Comparison of ENCODE assay signal across 11 mouse cellular contexts in genomic region chr11:96073295-96073993, GRCm38 (mm10). TPM values are rescaled to one million over a fixed set of nuclear protein-coding genes. Genes with fewer than 3 reads are reported as not detected.
DNase-seq lines count a peak whose midpoint lies in the region; ATAC-seq lines count a peak whose summit lies in the region.
"Had no signal": no experiment of that assay in that cellular context is flagged by ENCODE, and none has a peak within 500 bp of the region (broad histone marks: within the 10 kb centered on the region; RNA-seq: fewer than 3 reads in every experiment).

No protein-coding gene starts in this region.

- 76% methylated on average over 7 of the region's 9 CpGs for WGBS in heart, embryonic 11.5 days (ENCODE audit: insufficient replicate concordance)
- WGBS in intestine, embryonic 16.5 days = 81% methylated on average over 9 of the region's 9 CpGs
- WGBS in midbrain, embryonic 16.5 days = 88% methylated on average over 9 of the region's 9 CpGs

- H3K27me3 ChIP-seq in heart, embryonic 11.5 days (ENCODE audit: control insufficient read depth, insufficient read depth, low read length) = no peaks in the 10 kb centered on the region
- H3K27me3 ChIP-seq in intestine, embryonic 16.5 days (replicated peaks; ENCODE audit: control insufficient read depth, insufficient read depth, low read length) = no peaks in the 10 kb centered on the region
- H3K27me3 ChIP-seq in midbrain, embryonic 16.5 days (ENCODE audit: control insufficient read depth, insufficient read depth, low read depth, low read length) = no peaks in the 10 kb centered on the region
- H3K27me3 ChIP-seq: Patski had no signal

- peak overlapping the region; percentile 79 for H3K4me3 ChIP-seq in heart, embryonic 11.5 days (ENCODE audit: low read depth, low read length)
- peak overlapping the region; percentile 83 for H3K4me3 ChIP-seq in intestine, embryonic 16.5 days (ENCODE audit: low read length)
- H3K4me3 ChIP-seq in midbrain, embryonic 16.5 days (ENCODE audit: low read depth, low read length) = no peak overlapping the region

- H3K9me3 ChIP-seq in heart, embryonic 11.5 days (replicated peaks; ENCODE audit: control insufficient read depth, low read length) = no peaks in the 10 kb centered on the region
- H3K9me3 ChIP-seq in intestine, embryonic 16.5 days (ENCODE audit: control insufficient read depth, low read length) = no peaks in the 10 kb centered on the region
- no peaks in the 10 kb centered on the region for H3K9me3 ChIP-seq in midbrain, embryonic 16.5 days (replicated peaks; ENCODE audit: control insufficient read depth, low read length, poor library complexity, severe bottlenecking)

- intact Hi-C loops in heart, postnatal 25 days (cut with DNase I) = no loop called here

- no peak for DNase-seq in heart, postnatal 25 days (ENCODE audit: low spot score)
- DNase-seq in cerebellum, postnatal 36 days = peak; percentile 29 to 34
- no peak for DNase-seq in adrenal gland, postnatal 25 days
- no peak for DNase-seq in embryo, embryonic 10.5 days (ENCODE audit: low spot score)
- DNase-seq: thymus, postnatal 4 days had no signal

- H3K4me2 ChIP-seq in heart, embryonic 11.5 days = peak overlapping the region; percentile 90
- H3K4me2 ChIP-seq in intestine, embryonic 16.5 days (ENCODE audit: low read depth, low read length) = peak overlapping the region; percentile 59
- H3K4me2 ChIP-seq in midbrain, embryonic 16.5 days (ENCODE audit: low read length) = peak overlapping the region; percentile 87; the same call in 1 of the 2 replicates

- peaks cover 12% of the 10 kb centered on the region for H3K4me1 ChIP-seq in heart, embryonic 11.5 days (ENCODE audit: control insufficient read depth, insufficient read depth, low read length)
- H3K4me1 ChIP-seq in intestine, embryonic 16.5 days (ENCODE audit: control insufficient read depth, insufficient read depth, low read length) = peaks cover 6% of the 10 kb centered on the region; the same call in 1 of the 2 replicates
- peaks cover 13% of the 10 kb centered on the region for H3K4me1 ChIP-seq in midbrain, embryonic 16.5 days (ENCODE audit: control insufficient read depth, insufficient read depth, low read length)

- H3K36me3 ChIP-seq in heart, embryonic 11.5 days (ENCODE audit: control insufficient read depth, insufficient read depth, low read length) = 0 out of 2 replicates have a peak, but pooled peaks cover 8% of the 10 kb centered on the region
- peaks cover 7% of the 10 kb centered on the region; the same call in 1 of the 2 replicates for H3K36me3 ChIP-seq in intestine, embryonic 16.5 days (ENCODE audit: control insufficient read depth, insufficient read depth, low read length)
- peaks cover 5% of the 10 kb centered on the region for H3K36me3 ChIP-seq in midbrain, embryonic 16.5 days (ENCODE audit: control insufficient read depth, insufficient read depth, low read length)

- no peak for ATAC-seq in heart, embryonic 11.5 days (replicated peaks; ENCODE audit: insufficient number of reproducible peaks, low FRiP score, low TSS enrichment)
- no peak for ATAC-seq in intestine, embryonic 16.5 days
- ATAC-seq in midbrain, embryonic 16.5 days = no peak
- no peak for ATAC-seq in CD4-positive, CD25-positive, alpha-beta regulatory T cell, adult 4 months
- ATAC-seq: Patski had no signal

- 0 out of 2 replicates have a peak overlapping the region, but pooled peaks have one; percentile 39 for H3K9ac ChIP-seq in heart, embryonic 11.5 days (ENCODE audit: low read depth, low read length)
- peak overlapping the region; percentile 89; the same call in 1 of the 2 replicates for H3K9ac ChIP-seq in intestine, embryonic 16.5 days (ENCODE audit: low read depth, low read length)
- no peak overlapping the region for H3K9ac ChIP-seq in midbrain, embryonic 16.5 days (ENCODE audit: low read depth, low read length)

- H3K27ac ChIP-seq in heart, embryonic 11.5 days (ENCODE audit: low read depth, low read length) = no peak overlapping the region
- no peak overlapping the region for H3K27ac ChIP-seq in intestine, embryonic 16.5 days (ENCODE audit: low read length)
- H3K27ac ChIP-seq in midbrain, embryonic 16.5 days (ENCODE audit: low read length) = no peak overlapping the region

RNA-seq across cellular contexts. Expression of gene Atp5g1, which starts 2.0 kb away (rescaled TPM):
- polyA plus RNA-seq in heart, embryonic 11.5 days (2014; fragmentation: Nextera tagmentation; extraction: Ambion mirVana) = 1,582 and 1,616 TPM in 2 replicates
- 1,000 to 10,000 TPM; 3,505 to 3,833 TPM for total RNA-seq in heart, postnatal 25 days (2021)
- polyA plus RNA-seq in intestine, embryonic 16.5 days (2015; fragmentation: Nextera tagmentation; extraction: Ambion mirVana) = 1,152 and 1,154 TPM in 2 replicates
- 536 and 561 TPM in 2 replicates for polyA plus RNA-seq in midbrain, embryonic 16.5 days (2015; fragmentation: Nextera tagmentation; extraction: Ambion mirVana)
- polyA plus RNA-seq in CD4-positive, CD25-positive, alpha-beta regulatory T cell, adult 4 months (2017; shearing (Covaris generic)) = 100 to 1,000 TPM; 289 to 328 TPM
- 260 and 278 TPM in 2 replicates for total RNA-seq in adrenal gland, postnatal 25 days (2021)

RNA-seq across cellular contexts. Expression of gene Ube2z, which starts 8.3 kb away (rescaled TPM):
- 23.0 and 33.1 TPM in 2 replicates for polyA plus RNA-seq in heart, embryonic 11.5 days (2014; fragmentation: Nextera tagmentation; extraction: Ambion mirVana)
- 10 to 100 TPM; 29.0 to 32.2 TPM for total RNA-seq in heart, postnatal 25 days (2021)
- polyA plus RNA-seq in intestine, embryonic 16.5 days (2015; fragmentation: Nextera tagmentation; extraction: Ambion mirVana) = 31.5 and 32.0 TPM in 2 replicates
- polyA plus RNA-seq in midbrain, embryonic 16.5 days (2015; fragmentation: Nextera tagmentation; extraction: Ambion mirVana) = 37.4 and 40.8 TPM in 2 replicates
- 10 to 100 TPM in 1 of 2 experiments, 1 to 10 TPM in 1; 7.9 to 10.0 TPM for polyA plus RNA-seq in CD4-positive, CD25-positive, alpha-beta regulatory T cell, adult 4 months (2017; shearing (Covaris generic))
- 46.2 and 48.4 TPM in 2 replicates for total RNA-seq in adrenal gland, postnatal 25 days (2021)

RNA-seq across cellular contexts. Expression of gene Calcoco2, which starts 38.3 kb away (rescaled TPM):
- polyA plus RNA-seq in heart, embryonic 11.5 days (2014; fragmentation: Nextera tagmentation; extraction: Ambion mirVana) = not detected in 2 replicates
- total RNA-seq in heart, postnatal 25 days (2021) = not detected
- 0.10 TPM in 2 replicates for polyA plus RNA-seq in intestine, embryonic 16.5 days (2015; fragmentation: Nextera tagmentation; extraction: Ambion mirVana)
- polyA plus RNA-seq in midbrain, embryonic 16.5 days (2015; fragmentation: Nextera tagmentation; extraction: Ambion mirVana) = 0.17 TPM in 1 of 2 replicates, not detected in the other
- not detected for polyA plus RNA-seq in CD4-positive, CD25-positive, alpha-beta regulatory T cell, adult 4 months (2017; shearing (Covaris generic))
- not detected in 2 replicates for total RNA-seq in adrenal gland, postnatal 25 days (2021)
- polyA plus RNA-seq: large intestine, adult 2 months; Patski had no signal

RNA-seq across cellular contexts. Expression of gene Snf8, which starts 38.8 kb away (rescaled TPM):
- 27.1 and 31.3 TPM in 2 replicates for polyA plus RNA-seq in heart, embryonic 11.5 days (2014; fragmentation: Nextera tagmentation; extraction: Ambion mirVana)
- total RNA-seq in heart, postnatal 25 days (2021) = 10 to 100 TPM; 45.7 to 46.9 TPM
- 94.3 and 97.8 TPM in 2 replicates for polyA plus RNA-seq in intestine, embryonic 16.5 days (2015; fragmentation: Nextera tagmentation; extraction: Ambion mirVana)
- 129 and 130 TPM in 2 replicates for polyA plus RNA-seq in midbrain, embryonic 16.5 days (2015; fragmentation: Nextera tagmentation; extraction: Ambion mirVana)
- polyA plus RNA-seq in CD4-positive, CD25-positive, alpha-beta regulatory T cell, adult 4 months (2017; shearing (Covaris generic)) = 10 to 100 TPM; 32.8 to 42.6 TPM
- 85.0 and 87.0 TPM in 2 replicates for total RNA-seq in adrenal gland, postnatal 25 days (2021)

RNA-seq across cellular contexts. Expression of gene Gip, which starts 49.1 kb away (rescaled TPM):
- polyA plus RNA-seq in heart, embryonic 11.5 days (2014; fragmentation: Nextera tagmentation; extraction: Ambion mirVana) = not detected in 2 replicates
- not detected for total RNA-seq in heart, postnatal 25 days (2021)
- polyA plus RNA-seq in intestine, embryonic 16.5 days (2015; fragmentation: Nextera tagmentation; extraction: Ambion mirVana) = 19.9 and 21.5 TPM in 2 replicates
- not detected in 2 replicates for polyA plus RNA-seq in midbrain, embryonic 16.5 days (2015; fragmentation: Nextera tagmentation; extraction: Ambion mirVana)
- not detected for polyA plus RNA-seq in CD4-positive, CD25-positive, alpha-beta regulatory T cell, adult 4 months (2017; shearing (Covaris generic))
- not detected in 2 replicates for total RNA-seq in adrenal gland, postnatal 25 days (2021)
- polyA plus RNA-seq: Patski had no signal

Comparison
In these comparisons a context has a peak if more than half of its experiments do, and no peak if none do; other contexts are left out.
1. DNase-seq: peak in cerebellum, postnatal 36 days (2 of 2); none in heart, postnatal 25 days (single experiment), adrenal gland, postnatal 25 days (single experiment) and embryo, embryonic 10.5 days (single experiment).
2. Peak in every context shown above with its lines, with median percentiles within 50 percentile points of each other: H3K4me2 ChIP-seq.